Mouse (Mus musculus): ENCODE measurements around the gene Id2. TPM values are rescaled to one million over a fixed set of nuclear protein-coding genes. Genes with fewer than 3 reads are reported as not detected.

Gene Id2
- polyA plus RNA-seq, 1 experiment from 2014 or later = 127 TPM

DNA sequence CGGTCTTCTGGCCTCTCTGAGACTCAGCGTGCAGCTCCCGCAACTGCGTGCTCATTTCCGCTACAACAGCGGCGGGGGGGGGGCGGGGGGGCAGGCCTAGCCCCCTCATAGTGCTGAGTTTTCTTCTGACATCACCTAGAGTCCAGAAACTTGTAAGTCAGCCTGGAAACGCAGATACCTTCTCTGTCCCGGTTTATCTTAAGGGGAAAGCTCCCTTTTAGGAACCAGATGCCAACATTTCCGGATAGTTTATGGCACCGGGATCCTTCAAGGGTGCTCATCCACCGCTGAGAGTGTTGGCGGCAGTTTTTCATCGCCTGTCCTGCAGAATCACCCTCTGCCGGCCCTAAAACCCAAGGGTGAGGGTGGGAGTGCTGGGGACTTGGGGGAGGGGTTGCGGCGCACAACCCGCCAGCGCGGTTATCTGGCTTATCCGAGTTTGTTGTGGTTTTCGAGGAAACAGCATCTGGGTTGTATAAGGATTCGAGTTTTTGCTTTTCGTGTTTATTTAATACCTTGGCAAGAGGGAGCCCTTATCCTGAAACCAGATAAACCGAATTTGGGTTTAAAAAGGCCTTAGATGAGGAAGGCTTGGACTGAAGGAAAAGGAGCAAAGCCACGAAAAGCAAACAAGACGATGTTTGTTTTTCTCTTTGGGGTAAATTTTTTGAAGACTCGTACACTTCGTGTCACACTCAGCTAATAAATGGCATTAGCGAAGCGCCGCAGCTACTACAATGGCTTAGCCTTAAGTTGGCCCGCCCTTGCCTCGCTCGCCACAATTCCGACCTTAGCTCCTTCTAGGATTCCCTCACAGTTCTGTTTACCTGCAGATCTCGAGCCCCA, 2.8 kb upstream of the Id2 start:
- Histone ChIP-seq H3K9me3 (replicated peaks; ENCODE audit: control insufficient read depth, low read length) (no peaks in the 10 kb centered on the region), H3K9ac (ENCODE audit: low read depth, low read length) (peak overlapping the region; percentile 26; the same call in 1 of the 2 replicates), H3K4me1 (ENCODE audit: control insufficient read depth, low read depth, low read length) (peaks cover 2% of the 10 kb centered on the region), H3K27ac (ENCODE audit: low read length) (peak overlapping the region; percentile 87), H3K4me2 (ENCODE audit: low read depth, low read length) (peak overlapping the region; percentile 70), H3K4me3 (ENCODE audit: low read depth, low read length) (peak overlapping the region; percentile 55), H3K27me3 (ENCODE audit: control insufficient read depth, insufficient read depth, low read depth, low read length) (peaks cover 71% of the 10 kb centered on the region), H3K36me3 (ENCODE audit: control insufficient read depth, insufficient read depth) (no peaks in the 10 kb centered on the region)
- WGBS (ENCODE audit: insufficient replicate concordance) = under 1% methylated on average over 38 of the region's 38 CpGs
- ATAC-seq (ENCODE audit: low read depth) = no peak

DNA sequence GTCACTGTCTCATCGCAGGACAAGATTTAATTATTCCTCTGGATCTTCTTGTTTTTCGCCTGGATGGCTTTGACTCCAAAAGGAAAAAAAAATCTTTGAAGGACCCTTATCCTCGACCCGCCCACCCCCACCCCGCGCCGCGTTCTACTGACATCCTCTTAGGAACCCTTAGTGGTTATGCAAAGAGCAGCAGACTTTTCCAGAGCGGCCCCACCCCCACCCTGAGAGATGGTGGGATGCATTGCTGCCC, 2.3 kb upstream of the Id2 start:
- peaks cover 76% of the 10 kb centered on the region for H3K27me3 ChIP-seq (ENCODE audit: control insufficient read depth, insufficient read depth, low read depth, low read length)

DNA sequence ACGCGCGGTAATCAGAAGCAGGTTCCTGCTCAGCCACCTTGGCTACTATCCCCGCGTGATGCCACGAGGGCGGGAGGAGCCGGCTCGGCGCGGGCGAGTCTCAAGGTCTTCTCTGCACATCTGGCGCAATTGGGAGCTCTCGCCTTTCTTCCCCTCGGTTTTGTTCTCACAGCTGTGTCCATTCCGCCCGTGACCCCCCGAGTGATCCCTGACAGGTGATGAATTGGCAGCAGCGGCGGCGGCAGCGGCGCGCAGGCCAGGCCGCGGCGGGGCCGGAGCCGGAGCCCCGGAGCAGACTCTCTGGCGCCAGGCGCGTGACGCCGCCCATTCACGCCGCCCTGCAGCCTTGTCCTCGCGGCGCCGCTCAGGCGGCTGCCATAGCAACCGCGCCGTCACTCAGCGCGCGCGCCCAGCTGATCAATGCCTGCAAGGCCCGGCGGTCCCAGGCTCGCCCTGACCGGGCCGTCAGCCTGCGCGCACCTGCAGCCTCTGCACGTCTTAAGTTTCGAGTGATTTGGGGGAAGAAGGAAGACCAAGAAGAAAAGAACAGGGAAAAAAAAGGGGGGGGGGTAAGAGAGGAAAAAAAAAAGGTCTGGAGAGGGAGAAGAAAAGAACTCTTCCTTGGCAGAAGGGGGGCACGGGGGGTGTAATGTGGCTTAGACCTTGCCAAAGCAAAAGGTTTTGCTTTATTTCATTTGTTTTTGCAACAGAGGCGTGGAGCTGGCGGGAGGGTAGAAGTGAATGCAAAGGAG, 1.8 kb upstream of the Id2 start:
- H3K4me2 ChIP-seq (ENCODE audit: low read depth, low read length) = peak overlapping the region; percentile 70
- H3K9ac ChIP-seq (ENCODE audit: low read depth, low read length) = peak overlapping the region; percentile 43
- H3K27me3 ChIP-seq (ENCODE audit: control insufficient read depth, insufficient read depth, low read depth, low read length) = peaks cover 79% of the 10 kb centered on the region
- peak overlapping the region; percentile 87 for H3K27ac ChIP-seq (ENCODE audit: low read length)
- no peaks in the 10 kb centered on the region for H3K36me3 ChIP-seq (ENCODE audit: control insufficient read depth, insufficient read depth)
- H3K9me3 ChIP-seq (replicated peaks; ENCODE audit: control insufficient read depth, low read length) = no peaks in the 10 kb centered on the region
- peaks cover 2% of the 10 kb centered on the region for H3K4me1 ChIP-seq (ENCODE audit: control insufficient read depth, low read depth, low read length)
- under 1% methylated on average over 58 of the region's 61 CpGs for WGBS (ENCODE audit: insufficient replicate concordance)
- H3K4me3 ChIP-seq (ENCODE audit: low read depth, low read length) = peak overlapping the region; percentile 55
- peak; percentile 70 for ATAC-seq (ENCODE audit: low read depth)

More for the DNA sequence above, 2.3 kb upstream of the Id2 start:
- Histone ChIP-seq H3K27ac (ENCODE audit: low read length) (peak overlapping the region; percentile 87), H3K36me3 (ENCODE audit: control insufficient read depth, insufficient read depth) (no peaks in the 10 kb centered on the region), H3K4me3 (ENCODE audit: low read depth, low read length) (peak overlapping the region; percentile 55), H3K4me2 (ENCODE audit: low read depth, low read length) (peak overlapping the region; percentile 70), H3K4me1 (ENCODE audit: control insufficient read depth, low read depth, low read length) (peaks cover 2% of the 10 kb centered on the region), H3K9ac (ENCODE audit: low read depth, low read length) (peak overlapping the region; percentile 16; the same call in 1 of the 2 replicates), H3K9me3 (replicated peaks; ENCODE audit: control insufficient read depth, low read length) (no peaks in the 10 kb centered on the region)
- ATAC-seq (ENCODE audit: low read depth) = no peak
- WGBS (ENCODE audit: insufficient replicate concordance) = 2% methylated on average over 9 of the region's 9 CpGs

DNA sequence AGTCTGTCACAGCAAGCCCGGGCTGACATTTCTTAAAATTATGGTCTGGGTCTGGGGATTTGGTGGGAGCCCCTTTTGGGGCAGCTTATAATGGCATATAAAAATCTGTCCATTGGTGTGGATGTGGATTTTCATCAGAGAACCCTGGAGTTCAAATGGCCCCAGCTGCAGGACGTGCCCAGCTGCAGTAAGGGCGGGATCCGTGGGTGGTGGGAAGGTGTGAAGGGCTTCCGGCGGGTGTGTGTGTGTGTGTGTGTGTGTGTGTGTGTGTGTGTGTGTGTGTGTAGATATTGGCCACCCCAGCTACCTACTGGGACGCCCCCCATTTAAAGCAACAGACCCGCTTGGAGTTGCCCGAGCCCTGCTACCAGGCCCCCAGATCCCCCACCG, 1.2 kb upstream of the Id2 start:
- H3K36me3 ChIP-seq (ENCODE audit: control insufficient read depth, insufficient read depth) = no peaks in the 10 kb centered on the region
- no peaks in the 10 kb centered on the region for H3K9me3 ChIP-seq (replicated peaks; ENCODE audit: control insufficient read depth, low read length)
- peaks cover 81% of the 10 kb centered on the region for H3K27me3 ChIP-seq (ENCODE audit: control insufficient read depth, insufficient read depth, low read depth, low read length)
- peak overlapping the region; percentile 87 for H3K27ac ChIP-seq (ENCODE audit: low read length)
- ATAC-seq (ENCODE audit: low read depth) = no peak
- H3K4me3 ChIP-seq (ENCODE audit: low read depth, low read length) = peak overlapping the region; percentile 55
- peaks cover 2% of the 10 kb centered on the region for H3K4me1 ChIP-seq (ENCODE audit: control insufficient read depth, low read depth, low read length)
- peak overlapping the region; percentile 70 for H3K4me2 ChIP-seq (ENCODE audit: low read depth, low read length)
- peak overlapping the region; percentile 43 for H3K9ac ChIP-seq (ENCODE audit: low read depth, low read length)
- WGBS (ENCODE audit: insufficient replicate concordance) = 4% methylated on average over 10 of the region's 10 CpGs

DNA sequence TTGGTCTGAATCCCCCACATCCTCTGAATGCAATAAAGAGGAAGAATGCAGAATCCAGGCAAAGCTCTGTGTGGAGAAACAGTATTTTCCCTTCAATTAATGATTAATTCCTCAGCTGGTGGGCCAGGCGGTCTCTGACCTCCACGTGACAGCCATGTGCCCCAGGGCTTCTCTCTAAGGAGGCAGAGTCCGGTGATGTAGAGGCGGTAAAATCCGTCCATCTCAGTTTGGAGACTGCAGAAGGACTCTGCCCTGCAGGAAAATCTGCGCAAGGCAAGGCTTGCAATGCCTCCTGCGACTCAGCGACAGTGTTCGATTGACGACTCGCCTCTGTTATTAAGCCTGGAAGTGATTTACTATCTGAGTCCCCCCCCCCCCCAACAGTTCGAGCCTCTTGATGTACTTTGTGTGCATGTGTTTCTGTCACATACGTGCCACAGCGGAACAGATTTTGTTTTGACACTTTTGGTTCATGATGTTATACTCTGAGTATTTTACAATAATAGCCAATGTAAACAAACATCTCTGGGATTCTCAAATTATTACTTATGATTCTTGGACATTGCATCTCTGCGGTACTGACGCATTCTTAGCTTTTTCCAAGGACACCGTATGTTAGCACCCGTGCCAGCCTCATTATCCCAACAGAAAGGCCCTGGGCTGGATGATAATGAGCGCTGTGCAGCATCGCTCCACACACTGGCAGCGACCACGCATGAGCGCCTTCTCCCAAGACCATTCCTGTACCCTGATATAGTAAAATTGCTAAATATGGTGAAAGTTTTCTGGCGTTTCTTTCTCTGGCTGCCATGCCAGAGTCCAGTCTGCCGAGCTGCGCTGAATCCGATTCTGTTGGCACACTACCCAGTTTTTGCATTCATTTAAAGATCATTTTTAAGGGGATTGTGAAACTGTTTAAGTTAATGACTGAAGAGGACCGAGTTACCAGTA, 545 bp upstream of the Id2 start:
- peak overlapping the region; percentile 55 for H3K4me3 ChIP-seq (ENCODE audit: low read depth, low read length)
- 6% methylated on average over 28 of the region's 28 CpGs for WGBS (ENCODE audit: insufficient replicate concordance)
- H3K9me3 ChIP-seq (replicated peaks; ENCODE audit: control insufficient read depth, low read length) = no peaks in the 10 kb centered on the region
- peaks cover 2% of the 10 kb centered on the region for H3K4me1 ChIP-seq (ENCODE audit: control insufficient read depth, low read depth, low read length)
- H3K27ac ChIP-seq (ENCODE audit: low read length) = peak overlapping the region; percentile 87
- peaks cover 88% of the 10 kb centered on the region for H3K27me3 ChIP-seq (ENCODE audit: control insufficient read depth, insufficient read depth, low read depth, low read length)
- H3K36me3 ChIP-seq (ENCODE audit: control insufficient read depth, insufficient read depth) = no peaks in the 10 kb centered on the region
- H3K4me2 ChIP-seq (ENCODE audit: low read depth, low read length) = peak overlapping the region; percentile 70
- ATAC-seq (ENCODE audit: low read depth) = peak; percentile 19
- peak overlapping the region; percentile 43; the same call in 1 of the 2 replicates for H3K9ac ChIP-seq (ENCODE audit: low read depth, low read length)

DNA sequence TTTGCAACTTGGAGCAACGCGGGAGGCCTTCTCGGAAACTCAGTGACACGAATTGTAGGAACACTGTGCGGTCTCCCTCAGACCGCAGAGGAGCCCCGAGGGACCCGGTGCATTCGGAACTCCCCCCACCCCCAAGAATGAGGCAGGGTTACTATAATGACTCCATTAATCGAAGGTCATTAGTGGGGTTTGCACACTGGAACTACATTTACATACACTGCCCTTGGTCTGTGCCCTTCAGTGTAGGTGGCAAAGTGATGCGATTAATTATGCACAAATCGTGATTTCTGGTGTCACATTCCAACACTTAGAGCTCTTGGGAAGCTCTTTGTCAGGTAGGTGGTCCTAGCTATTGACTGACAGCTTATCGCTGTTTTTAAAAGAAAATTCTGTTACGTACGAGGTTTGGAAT, 294 bp downstream of the Id2 start:
- no peak for ATAC-seq (ENCODE audit: low read depth)
- H3K9me3 ChIP-seq (replicated peaks; ENCODE audit: control insufficient read depth, low read length) = no peaks in the 10 kb centered on the region
- peaks cover 87% of the 10 kb centered on the region for H3K27me3 ChIP-seq (ENCODE audit: control insufficient read depth, insufficient read depth, low read depth, low read length)
- H3K27ac ChIP-seq (ENCODE audit: low read length) = peak overlapping the region; percentile 87
- H3K4me2 ChIP-seq (ENCODE audit: low read depth, low read length) = peak overlapping the region; percentile 70
- peak overlapping the region; percentile 62 for H3K9ac ChIP-seq (ENCODE audit: low read depth, low read length)
- WGBS (ENCODE audit: insufficient replicate concordance) = 2% methylated on average over 15 of the region's 15 CpGs
- peak overlapping the region; percentile 67 for H3K4me3 ChIP-seq (ENCODE audit: low read depth, low read length)
- no peaks in the 10 kb centered on the region for H3K36me3 ChIP-seq (ENCODE audit: control insufficient read depth, insufficient read depth)
- H3K4me1 ChIP-seq (ENCODE audit: control insufficient read depth, low read depth, low read length) = peaks cover 2% of the 10 kb centered on the region

DNA sequence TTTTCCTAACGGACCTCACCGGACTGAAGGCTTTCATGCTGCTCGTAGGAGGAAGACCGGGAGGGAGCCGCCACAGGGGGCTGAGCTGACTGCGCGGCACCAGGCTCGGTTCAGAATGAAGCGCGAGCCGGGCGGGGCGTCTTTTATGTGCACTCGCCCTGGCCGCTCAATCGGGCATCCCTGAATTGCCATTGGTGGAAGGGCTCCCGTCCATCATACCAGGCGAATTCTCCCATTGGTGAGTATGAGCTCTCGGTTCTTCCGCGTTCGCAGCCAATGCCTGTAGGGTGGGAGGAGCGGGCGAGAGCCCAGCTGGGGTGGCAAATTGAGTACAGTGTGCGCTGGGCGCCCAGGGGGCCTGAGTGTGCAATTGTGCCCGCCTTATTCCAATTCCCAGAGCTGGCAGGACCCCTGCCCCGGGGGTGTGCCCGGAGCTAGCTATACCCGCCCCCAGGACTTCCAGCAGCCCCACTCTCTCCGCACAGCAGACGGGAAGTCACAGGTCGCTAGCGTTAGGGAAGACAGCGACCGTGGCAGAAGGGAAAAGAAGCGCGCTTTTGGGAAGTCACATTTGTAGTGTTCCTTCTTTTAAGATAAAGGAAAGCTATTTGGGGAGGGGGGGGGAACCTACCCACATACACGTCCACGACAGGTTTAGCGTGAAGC, 833 bp downstream of the Id2 start:
- H3K27me3 ChIP-seq (ENCODE audit: control insufficient read depth, insufficient read depth, low read depth, low read length) = peaks cover 81% of the 10 kb centered on the region
- 0% methylated on average over 41 of the region's 41 CpGs for WGBS (ENCODE audit: insufficient replicate concordance)
- no peaks in the 10 kb centered on the region; the same call in none of the 2 replicates for H3K4me1 ChIP-seq (ENCODE audit: control insufficient read depth, low read depth, low read length)
- no peaks in the 10 kb centered on the region for H3K9me3 ChIP-seq (replicated peaks; ENCODE audit: control insufficient read depth, low read length)
- H3K27ac ChIP-seq (ENCODE audit: low read length) = peak overlapping the region; percentile 87
- H3K9ac ChIP-seq (ENCODE audit: low read depth, low read length) = peak overlapping the region; percentile 63
- no peaks in the 10 kb centered on the region for H3K36me3 ChIP-seq (ENCODE audit: control insufficient read depth, insufficient read depth)
- peak overlapping the region; percentile 70 for H3K4me2 ChIP-seq (ENCODE audit: low read depth, low read length)
- H3K4me3 ChIP-seq (ENCODE audit: low read depth, low read length) = peak overlapping the region; percentile 67
- peak; percentile 79 for ATAC-seq (ENCODE audit: low read depth)

DNA sequence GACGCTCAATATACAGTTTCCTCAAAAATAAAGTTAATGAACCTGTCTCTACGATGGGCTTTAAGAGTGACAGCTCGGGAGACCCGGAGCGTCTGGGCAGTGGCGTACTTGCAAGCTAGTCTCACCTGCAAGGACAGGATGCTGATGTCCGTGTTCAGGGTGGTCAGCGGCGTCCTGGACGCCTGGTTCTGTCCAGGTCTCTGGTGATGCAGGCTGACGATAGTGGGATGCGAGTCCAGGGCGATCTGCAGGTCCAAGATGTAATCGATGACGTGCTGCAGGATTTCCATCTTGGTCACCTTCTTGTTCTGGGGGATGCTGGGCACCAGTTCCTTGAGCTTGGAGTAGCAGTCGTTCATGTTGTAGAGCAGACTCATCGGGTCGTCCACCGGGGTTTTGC, 1.4 kb downstream of the Id2 start:
- Histone ChIP-seq H3K4me3 (ENCODE audit: low read depth, low read length) (peak overlapping the region; percentile 67), H3K27me3 (ENCODE audit: control insufficient read depth, insufficient read depth, low read depth, low read length) (peaks cover 76% of the 10 kb centered on the region), H3K9me3 (replicated peaks; ENCODE audit: control insufficient read depth, low read length) (no peaks in the 10 kb centered on the region), H3K36me3 (ENCODE audit: control insufficient read depth, insufficient read depth) (no peaks in the 10 kb centered on the region), H3K4me2 (ENCODE audit: low read depth, low read length) (peak overlapping the region; percentile 70), H3K27ac (ENCODE audit: low read length) (peak overlapping the region; percentile 45; the same call in 1 of the 2 replicates), H3K4me1 (ENCODE audit: control insufficient read depth, low read depth, low read length) (no peaks in the 10 kb centered on the region; the same call in none of the 2 replicates), H3K9ac (ENCODE audit: low read depth, low read length) (peak overlapping the region; percentile 63)
- ATAC-seq (ENCODE audit: low read depth) = no peak
- under 1% methylated on average over 19 of the region's 19 CpGs for WGBS (ENCODE audit: insufficient replicate concordance)

Measured in liver, embryonic 16.5 days (tissue).